Mouse (Mus musculus) cerebellum, adult 2 months (tissue): ENCODE data around the gene Palmd. TPM values are rescaled to one million over a fixed set of nuclear protein-coding genes. Genes with fewer than 3 reads are reported as not detected.

Source experiments
- DNase-seq, 2 experiments: peaks; one replicate each; pipeline ENCODE4 v3.0.0; 2021
- H3K27ac ChIP-seq: fragments of 200-500 bp; 2 replicates; pipeline ENCODE4 v1.5.1; 2012; ENCODE audit warnings: low read length, control low read depth, inconsistent platforms; ENCODE audit not compliant: insufficient read depth
- H3K27me3 ChIP-seq: fragments of 200-500 bp; 2 replicates; pipeline ENCODE4 v1.6.1; 2012; ENCODE audit warnings: inconsistent platforms, mild to moderate bottlenecking, low read length, moderate library complexity; ENCODE audit not compliant: control insufficient read depth, insufficient read depth
- H3K4me1 ChIP-seq: fragments of 200-500 bp; 2 replicates; pipeline ENCODE4 v1.6.1; 2011; ENCODE audit warnings: low read length; ENCODE audit not compliant: control insufficient read depth, insufficient read depth
- H3K4me3 ChIP-seq: fragments of 200-500 bp; replicated peaks from 2 replicates; pipeline ENCODE3; 2011; ENCODE audit warnings: mild to moderate bottlenecking, low read depth, low read length, control low read depth; ENCODE audit not compliant: insufficient read depth
- CTCF ChIP-seq: fragments of 200-500 bp; IDR thresholded peaks from 2 replicates; pipeline ENCODE4 v1.5.1; 2011; ENCODE audit warnings: low read depth, mild to moderate bottlenecking, control low read depth, low read length, moderate library complexity, borderline replicate concordance; ENCODE audit not compliant: insufficient read depth
- POLR2A ChIP-seq: fragments of 200-500 bp; IDR thresholded peaks from 2 replicates; pipeline ENCODE4 v1.6.1; 2011; ENCODE audit warnings: low read length, control low read depth, borderline replicate concordance; ENCODE audit not compliant: insufficient read depth
- WGBS: fragments of 180-500 bp; shearing (Covaris S2); methylation state at CpG from one replicate; pipeline ENCODE4 v1.1.7; 2018; 5-methylcytosine and 5-hydroxymethylcytosine counted together
- polyA plus RNA-seq: library from polyadenylated mRNA; depleted of rRNA; stranded (reverse); fragments of >200 nt; gene quantifications from 2 replicates; pipeline ENCODE4 v1.2.3, GENCODE M21; 2012

The Palmd gene
- polyA plus RNA-seq, 1 experiment = 5.1 TPM

- no peak for TF ChIP-seq CTCF
- DNase-seq = no peak
- 56% methylated on average over 4 of the region's 4 CpGs for WGBS
- H3K27me3 ChIP-seq = no peaks in the 10 kb centered on the region
- no peaks in the 10 kb centered on the region for H3K4me1 ChIP-seq
- H3K27ac ChIP-seq = no peak overlapping the region
- H3K4me3 ChIP-seq = no peak overlapping the region
Observed at GRCm38 (mm10) chr3:116936934-116937691, 31.7 kb downstream of the Palmd start.

GRCm38 (mm10) chr3:116933158-116933557, 35.6 kb downstream of the Palmd start:
- Histone ChIP-seq H3K27me3 (no peaks in the 10 kb centered on the region), H3K4me3 (no peak overlapping the region), H3K27ac (no peak overlapping the region), H3K4me1 (no peaks in the 10 kb centered on the region)
- WGBS = 94% methylated on average over 1 of the region's 1 CpGs
- TF ChIP-seq CTCF (no peak), POLR2A (no peak)
- no peak for DNase-seq

GRCm38 (mm10) chr3:116928994-116929393, 39.8 kb downstream of the Palmd start:
- TF ChIP-seq POLR2A = no peak
- no peak for TF ChIP-seq CTCF
- 24% methylated on average over 4 of the region's 4 CpGs for WGBS
- DNase-seq = no peak
- H3K4me3 ChIP-seq = no peak overlapping the region
- H3K27ac ChIP-seq = no peak overlapping the region
- H3K4me1 ChIP-seq = no peaks in the 10 kb centered on the region
- H3K27me3 ChIP-seq = no peaks in the 10 kb centered on the region

GRCm38 (mm10) chr3:116923042-116923441, 45.7 kb downstream of the Palmd start:
- Histone ChIP-seq H3K27ac (no peak overlapping the region), H3K27me3 (no peaks in the 10 kb centered on the region), H3K4me3 (no peak overlapping the region), H3K4me1 (no peaks in the 10 kb centered on the region)
- no peak for DNase-seq
- 95% methylated on average over 12 of the region's 12 CpGs for WGBS
- TF ChIP-seq POLR2A (no peak), CTCF (no peak)

- Histone ChIP-seq H3K4me1 (no peaks in the 10 kb centered on the region), H3K27me3 (no peaks in the 10 kb centered on the region), H3K4me3 (no peak overlapping the region), H3K27ac (no peak overlapping the region)
- no peak for DNase-seq
- WGBS = 91% methylated on average over 3 of the region's 3 CpGs
- no peak for TF ChIP-seq CTCF
- TF ChIP-seq POLR2A = no peak
Observed at GRCm38 (mm10) chr3:116921535-116921934, 47.3 kb downstream of the Palmd start.

- Histone ChIP-seq H3K27me3 (no peaks in the 10 kb centered on the region), H3K27ac (no peak overlapping the region), H3K4me1 (no peaks in the 10 kb centered on the region), H3K4me3 (no peak overlapping the region)
- TF ChIP-seq POLR2A (no peak), CTCF (no peak)
- WGBS = 91% methylated on average over 4 of the region's 4 CpGs
- DNase-seq = no peak
Observed at GRCm38 (mm10) chr3:116917016-116917415, 51.8 kb downstream of the Palmd start.

- Histone ChIP-seq H3K4me3 (no peak overlapping the region), H3K4me1 (no peaks in the 10 kb centered on the region), H3K27ac (no peak overlapping the region), H3K27me3 (no peaks in the 10 kb centered on the region)
- TF ChIP-seq CTCF = no peak
- no peak for TF ChIP-seq POLR2A
- no peak for DNase-seq
- WGBS = 33% methylated on average over 3 of the region's 3 CpGs
Observed at GRCm38 (mm10) chr3:116914931-116915330, 53.9 kb downstream of the Palmd start.

GRCm38 (mm10) chr3:116914374-116914773, 54.4 kb downstream of the Palmd start:
- no peak for DNase-seq
- Histone ChIP-seq H3K4me3 (no peak overlapping the region), H3K4me1 (no peaks in the 10 kb centered on the region), H3K27ac (no peak overlapping the region), H3K27me3 (no peaks in the 10 kb centered on the region)
- TF ChIP-seq CTCF (no peak), POLR2A (no peak)
- 61% methylated on average over 6 of the region's 6 CpGs for WGBS

- WGBS = 36% methylated on average over 9 of the region's 9 CpGs
Observed at GRCm38 (mm10) chr3:116906596-116906995, 62.2 kb downstream of the Palmd start.

More at GRCm38 (mm10) chr3:116906596-116906995, 62.2 kb downstream of the Palmd start:
- no peak for DNase-seq
- Histone ChIP-seq H3K27ac (no peak overlapping the region), H3K4me3 (no peak overlapping the region), H3K27me3 (no peaks in the 10 kb centered on the region), H3K4me1 (no peaks in the 10 kb centered on the region)
- TF ChIP-seq CTCF (no peak), POLR2A (no peak)
